Mouse (Mus musculus): ENCODE data around the gene Fam198a.

Fam198a gene

DNA sequence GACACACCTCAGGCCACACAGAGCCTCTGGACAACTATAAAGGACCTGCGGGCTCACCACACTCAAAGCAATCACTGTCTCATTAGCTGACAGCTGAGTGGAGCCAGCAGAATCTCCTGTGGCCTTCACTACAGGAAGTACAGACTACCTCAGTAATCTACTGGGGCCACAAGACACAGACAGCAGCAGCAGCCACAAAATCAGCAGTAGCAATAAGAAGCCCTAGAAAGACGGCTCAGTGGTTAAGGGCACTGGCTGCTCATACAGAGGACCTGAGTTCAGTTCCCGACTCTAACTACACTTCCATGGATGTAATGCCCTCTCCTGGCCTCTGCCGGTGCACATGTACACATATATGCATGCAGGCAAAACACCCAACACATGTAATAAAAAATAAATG is 69.5 kb downstream of the Fam198a start:
- WGBS, result 91% methylated on average over 4 of the region's 4 CpGs

DNA sequence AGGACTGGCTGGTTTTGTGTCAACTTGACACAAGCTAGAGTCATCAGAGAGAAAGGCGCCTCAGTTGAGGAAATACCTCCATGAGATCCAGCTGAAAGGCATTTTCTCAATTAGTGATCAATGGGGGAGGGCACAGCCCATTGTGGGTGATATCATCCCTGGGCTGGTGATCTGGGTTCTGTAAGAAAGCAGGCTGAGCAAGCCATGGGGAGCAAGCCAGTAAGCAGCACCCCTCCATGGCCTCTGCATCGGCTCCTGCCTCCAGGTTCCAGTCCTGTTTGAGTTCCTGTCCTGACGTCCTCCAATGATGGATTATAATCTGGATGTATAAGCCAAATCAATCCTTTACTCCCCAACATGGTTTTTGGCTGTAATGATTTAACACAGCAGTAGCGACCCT is 70.4 kb downstream of the Fam198a start:
- WGBS, result 96% methylated on average over 4 of the region's 4 CpGs

DNA sequence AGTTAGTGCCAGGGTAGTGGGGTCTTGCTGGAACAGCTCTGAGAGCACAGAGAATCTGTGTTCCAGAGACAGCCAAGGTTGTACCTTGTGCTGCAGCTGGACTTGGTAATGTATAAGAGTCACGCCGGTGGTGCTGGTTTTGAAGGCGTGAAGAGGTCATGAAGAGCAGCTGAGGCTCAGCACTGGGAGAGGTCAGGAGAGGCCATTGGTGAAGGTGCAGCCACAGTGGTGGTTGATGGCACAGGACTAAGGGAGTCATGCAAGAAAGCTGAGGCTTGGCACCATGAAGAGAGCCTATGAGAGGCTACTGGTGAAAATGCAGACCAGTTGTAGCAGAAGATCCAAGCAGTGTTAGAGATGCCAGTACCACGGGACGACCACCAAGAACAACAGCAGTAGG is 70.8 kb downstream of the Fam198a start:
- 93% methylated on average over 5 of the region's 5 CpGs for WGBS

DNA sequence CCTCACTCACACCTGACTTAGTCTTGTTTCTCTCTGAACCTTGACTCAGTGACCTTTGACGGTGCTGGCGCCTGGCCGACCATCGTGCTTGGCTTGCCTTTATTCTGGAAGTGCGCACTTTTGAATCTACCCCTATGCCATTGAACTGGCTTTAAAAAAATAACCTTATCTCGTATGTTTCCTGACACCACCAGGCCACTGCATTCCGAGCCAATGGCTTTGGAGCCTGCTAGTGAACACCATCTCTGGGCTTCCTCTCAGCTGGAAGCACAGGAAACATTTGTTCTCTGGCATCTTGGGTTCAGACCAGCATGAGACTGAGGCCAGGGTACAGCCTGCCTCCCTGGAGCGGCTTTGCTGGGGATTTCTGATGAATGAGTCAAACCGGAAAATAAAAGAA is 72.0 kb downstream of the Fam198a start:
- WGBS, result 72% methylated on average over 9 of the region's 9 CpGs

DNA sequence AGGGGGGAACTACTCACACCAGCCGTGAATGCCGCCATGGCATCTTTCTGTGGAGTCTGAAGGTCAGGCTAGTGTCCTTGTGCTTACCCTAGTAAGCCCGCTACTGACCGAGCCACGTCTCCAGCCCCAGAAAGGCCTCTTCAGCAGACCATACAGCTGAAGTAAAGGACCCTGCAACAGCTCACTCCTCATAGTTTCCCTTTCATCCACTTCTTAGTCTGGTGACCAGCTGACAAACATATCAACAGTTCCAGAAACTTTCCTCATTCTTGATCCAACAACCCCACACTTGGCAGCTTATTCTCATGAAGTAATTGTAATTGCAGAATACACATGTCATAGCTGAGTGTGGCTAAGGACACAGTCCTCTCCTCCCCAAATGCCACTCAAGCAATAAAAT is 73.1 kb downstream of the Fam198a start:
- WGBS, result 92% methylated on average over 5 of the region's 5 CpGs

DNA sequence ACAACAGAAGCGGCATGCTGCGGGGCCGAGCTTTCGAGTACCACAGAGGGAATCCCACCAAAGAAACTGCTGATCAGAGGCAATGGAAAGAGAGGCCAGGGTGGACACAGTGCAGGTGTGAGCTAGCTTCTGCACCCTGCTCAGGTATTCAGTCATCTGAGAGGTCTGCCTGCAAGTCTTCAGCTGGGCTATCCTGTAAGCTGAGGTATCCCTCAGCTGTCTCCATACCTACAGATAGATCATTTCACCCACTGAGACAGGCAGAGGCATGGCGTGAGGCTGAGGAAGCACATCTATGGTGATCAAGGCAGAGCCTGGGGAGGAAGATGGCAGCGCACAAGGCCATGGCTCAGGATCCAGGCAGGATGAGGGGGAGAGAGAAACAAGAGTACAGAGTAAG is 73.6 kb downstream of the Fam198a start:
- 97% methylated on average over 6 of the region's 6 CpGs for WGBS

DNA sequence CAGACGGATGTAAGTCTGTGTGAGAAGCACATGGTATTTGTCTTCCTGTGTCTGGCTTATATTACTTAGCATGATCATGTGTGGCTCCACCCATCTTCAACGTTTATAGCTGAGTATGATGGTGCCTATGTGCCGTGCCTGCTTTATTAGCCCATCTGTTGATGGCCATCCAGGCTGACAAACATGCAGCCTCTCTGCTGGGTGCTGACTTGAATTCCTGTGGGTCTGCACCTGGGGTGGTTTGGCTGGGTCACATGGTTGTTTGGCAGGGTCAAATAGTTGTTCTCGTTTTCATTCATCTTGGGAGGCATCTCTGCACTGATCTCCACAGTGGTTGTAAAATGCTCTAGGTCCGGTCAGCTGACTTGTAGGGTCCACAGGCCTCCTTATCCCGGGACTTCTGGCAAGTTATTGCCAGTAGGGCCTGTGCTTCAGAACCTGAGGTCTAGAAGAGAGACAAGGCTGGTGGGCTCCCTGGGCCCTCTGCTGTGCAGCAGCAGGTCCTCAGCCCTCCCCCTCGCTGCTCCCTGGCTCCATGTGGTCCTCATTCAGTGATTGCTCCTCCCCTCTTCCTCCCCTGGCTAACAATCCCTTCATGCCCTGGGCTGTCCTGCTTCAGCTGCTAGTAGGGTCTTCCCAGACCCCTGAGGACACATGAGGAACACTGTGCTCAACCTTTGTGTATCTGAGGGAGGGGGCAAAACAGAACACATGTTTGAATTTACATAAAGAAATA is 75.2 kb downstream of the Fam198a start:
- WGBS, result 72% methylated on average over 7 of the region's 7 CpGs

DNA sequence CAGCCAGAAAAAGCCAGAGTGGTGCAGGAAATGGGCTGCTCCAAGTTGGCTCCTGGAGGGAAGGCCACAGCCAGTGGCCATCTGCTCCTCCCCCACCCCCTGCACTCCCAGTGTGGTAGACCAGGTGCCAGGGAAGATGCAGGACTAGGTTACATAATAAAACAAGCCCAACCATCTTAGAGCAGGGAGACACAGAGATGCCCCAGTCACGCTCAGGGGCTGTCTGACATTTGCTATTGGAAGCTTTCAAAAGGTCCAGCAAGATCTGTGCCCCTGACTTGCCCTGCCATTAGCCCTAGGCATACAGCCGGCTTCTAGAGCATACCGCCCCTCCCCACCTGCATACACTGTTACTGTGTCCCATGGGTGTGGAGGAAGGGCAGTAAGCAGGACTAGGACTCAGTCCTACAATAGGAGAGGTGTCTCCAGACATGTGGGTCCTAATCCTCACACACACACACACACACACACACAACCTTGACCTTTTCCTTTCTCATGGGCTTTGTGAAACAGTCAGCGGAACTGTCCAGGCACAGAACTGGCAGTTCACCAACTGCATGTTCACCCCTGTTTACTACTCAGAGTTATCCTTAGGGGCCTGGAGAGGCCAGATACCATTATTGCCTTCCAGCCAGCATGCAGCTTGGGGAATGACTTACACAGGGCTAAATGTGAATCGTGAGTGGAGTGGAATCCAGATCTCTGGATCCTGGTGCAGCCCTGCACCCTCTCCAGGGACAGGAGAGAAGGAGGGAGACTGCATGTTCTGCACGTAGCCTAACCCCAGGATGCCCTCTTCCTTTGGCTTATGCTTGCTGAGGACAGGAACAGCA is 76.5 kb downstream of the Fam198a start:
- WGBS, result 79% methylated on average over 6 of the region's 6 CpGs

DNA sequence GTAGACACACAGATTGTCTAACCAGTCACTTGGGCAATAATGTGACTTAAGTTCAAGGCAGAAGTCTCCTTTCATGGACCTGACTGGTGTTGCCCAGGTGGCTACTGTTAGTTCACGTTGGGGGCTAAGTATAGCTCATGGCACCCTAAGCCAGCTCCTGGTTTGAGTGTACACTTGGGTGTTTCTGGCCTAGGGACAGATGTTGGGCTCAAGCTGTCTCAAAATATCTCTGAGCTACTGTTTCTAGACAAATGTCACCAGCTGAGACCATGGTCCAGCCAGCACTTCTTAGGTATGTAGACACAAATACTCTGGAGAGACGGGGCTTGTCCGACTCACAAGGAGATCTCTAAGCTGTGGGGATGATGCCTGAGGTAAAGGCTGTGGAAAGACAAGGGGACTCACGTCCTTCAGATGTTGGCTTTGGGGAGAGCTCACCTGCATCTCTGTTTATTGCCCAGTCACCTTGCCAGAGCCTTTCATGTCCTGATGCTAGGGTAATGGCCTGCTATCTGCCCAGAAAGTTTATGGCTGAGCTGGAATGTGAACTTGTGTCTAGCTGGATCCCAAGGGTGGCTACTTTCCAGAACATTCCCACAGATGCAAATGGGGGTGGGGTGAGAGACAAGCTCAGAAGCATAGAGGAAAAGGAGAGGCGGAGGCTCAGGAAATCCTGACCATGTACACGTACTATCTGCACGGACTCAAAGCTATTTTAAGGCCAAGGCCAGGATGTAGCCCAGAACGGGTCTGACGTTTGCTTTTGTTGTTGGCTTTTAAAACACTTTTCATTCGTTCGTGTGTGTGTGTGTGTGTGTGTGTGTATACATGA is 77.3 kb downstream of the Fam198a start:
- 72% methylated on average over 11 of the region's 11 CpGs for WGBS

DNA sequence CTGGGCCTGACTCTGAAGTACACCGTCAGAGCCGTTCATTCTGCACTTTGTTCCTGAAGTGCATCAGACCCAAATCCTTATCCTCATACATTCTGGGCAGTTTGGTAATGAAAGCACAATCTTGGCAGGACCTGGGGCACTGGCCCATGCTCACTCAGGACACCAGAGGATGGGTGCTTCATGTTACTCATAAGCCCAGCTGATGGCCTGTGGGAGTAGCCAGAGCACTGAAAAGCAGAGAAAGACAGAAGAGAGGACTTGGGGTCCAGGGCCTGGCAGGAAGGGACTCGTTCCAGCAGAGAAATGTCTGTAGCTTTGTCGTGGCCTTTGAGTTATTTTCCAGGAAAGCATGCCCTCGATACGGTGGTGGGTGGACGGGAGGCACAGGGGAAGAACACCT is 79.0 kb downstream of the Fam198a start:
- 92% methylated on average over 7 of the region's 7 CpGs for WGBS
